Mouse (Mus musculus) spleen, postnatal 36 days (tissue): ENCODE data around the gene Malrd1.
"Not testable (repeated sequence)": the region's sequence is repeated elsewhere in the genome, so short reads cannot be mapped to it uniquely, and the experiment has no call there.

Experiments used
- DNase-seq, 2 experiments: peaks; one replicate each; pipeline ENCODE4 v3.0.0; 2022; ENCODE audit warnings: low spot score in 2 of 2, mixed read lengths in 1 of 2

Malrd1 gene

DNA sequence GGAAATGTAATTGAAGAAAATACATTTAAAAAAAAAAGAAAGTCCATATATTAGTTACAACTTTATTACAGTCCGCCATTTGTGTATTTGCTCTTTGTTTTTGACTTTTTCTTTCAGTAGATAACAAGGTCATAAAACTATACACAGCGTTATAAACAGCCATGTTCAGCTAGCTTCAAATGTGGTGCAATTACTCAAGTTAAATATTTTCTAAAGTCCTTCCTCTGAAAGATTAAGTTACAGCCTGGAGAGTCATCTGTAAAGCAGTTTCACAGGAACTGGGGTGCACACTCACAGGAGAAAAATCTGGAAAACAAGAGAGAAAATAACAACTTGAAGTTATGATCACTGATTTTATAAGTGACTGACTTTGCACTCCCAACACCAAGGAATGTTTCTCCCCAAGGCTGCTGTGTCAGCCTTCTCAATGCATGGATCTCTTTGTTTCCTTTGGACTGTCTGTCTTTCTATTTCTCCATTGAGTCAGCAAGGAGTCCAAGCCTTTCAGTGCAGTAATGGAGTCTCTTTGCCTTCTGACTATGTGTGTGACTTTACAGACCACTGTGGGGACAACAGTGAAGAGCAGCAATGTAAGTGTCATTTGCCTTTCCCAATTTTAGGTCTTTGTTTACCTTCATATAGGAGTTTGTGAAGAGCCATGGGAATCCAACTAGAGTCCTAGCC lies at the start of gene Malrd1:
Gene Malrd1, plus strand, starts transcription at position 239 of the 684 bp plus-strand sequence.
- no peak for DNase-seq

DNA sequence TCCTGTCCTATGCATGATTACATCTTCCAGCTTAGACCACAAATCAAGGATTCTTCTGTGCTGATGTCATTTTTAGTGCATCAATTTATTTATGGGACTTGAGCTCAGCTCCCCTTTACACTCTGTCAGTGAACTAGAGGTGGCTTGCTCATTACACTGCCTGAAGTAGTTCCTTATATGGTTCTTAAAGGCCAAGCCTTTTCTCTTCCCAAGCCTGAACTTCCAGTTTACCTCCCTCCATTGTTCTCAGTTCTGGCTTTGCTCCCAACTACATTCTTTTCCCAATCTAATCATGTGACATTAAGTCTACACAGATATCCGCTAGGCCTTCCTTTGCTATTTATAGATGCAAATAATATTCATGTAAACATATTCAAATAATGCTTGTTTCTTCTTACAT lies 12.4 kb downstream of the Malrd1 start:
- no peak for DNase-seq

DNA sequence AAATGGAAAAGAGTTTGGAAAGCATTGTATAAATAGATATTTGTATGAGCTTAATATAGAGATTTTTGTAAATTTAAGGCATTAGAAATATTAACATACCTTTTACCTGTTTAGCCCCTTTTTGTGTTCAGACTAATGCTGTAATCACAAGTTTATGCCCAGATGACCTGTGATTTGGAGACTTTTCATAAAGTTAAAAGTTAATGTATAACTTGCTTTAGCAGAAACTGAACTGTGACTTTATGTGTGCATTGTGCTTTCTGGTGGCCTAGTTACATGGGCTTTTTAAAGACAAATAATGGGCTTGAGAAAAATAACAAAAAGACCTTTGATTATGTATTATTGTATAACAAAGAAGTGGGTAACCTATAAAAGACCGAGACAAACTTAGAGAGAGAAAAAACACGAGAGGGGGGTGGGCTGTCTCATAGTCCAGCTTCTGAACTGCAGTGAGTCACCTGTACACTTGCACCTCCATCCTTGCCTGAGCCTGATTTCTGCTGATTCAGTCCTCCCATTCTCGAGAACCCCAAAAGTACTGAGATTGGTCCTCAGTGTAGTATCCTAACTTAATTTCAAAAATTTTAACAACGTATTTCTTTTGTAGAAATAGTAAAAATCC lies 87.2 kb downstream of the Malrd1 start:
- no peak for DNase-seq

DNA sequence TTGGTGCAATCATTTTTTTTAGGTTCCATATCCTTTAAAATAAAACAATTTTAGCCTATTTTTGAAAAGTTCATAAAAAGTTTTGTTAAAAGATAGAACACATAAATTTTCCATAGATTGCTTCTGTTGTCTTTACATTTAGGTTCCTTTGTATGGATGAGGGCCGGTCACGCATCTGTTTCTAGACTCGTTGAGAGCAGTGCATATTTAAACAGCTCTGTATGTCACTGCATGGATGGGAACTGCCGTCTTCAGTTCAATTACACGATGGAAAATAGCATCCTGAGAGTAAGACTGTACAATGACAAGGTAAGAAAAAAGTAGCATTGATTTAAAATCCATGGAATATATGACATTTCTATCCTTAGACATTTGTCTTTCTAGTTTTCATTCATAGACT lies 87.7 kb downstream of the Malrd1 start:
- DNase-seq = no peak

- DNase-seq = no peak
These were observed 109.5 kb downstream of the Malrd1 start for GRCm38 (mm10) chr2:15635761-15636160.

DNA sequence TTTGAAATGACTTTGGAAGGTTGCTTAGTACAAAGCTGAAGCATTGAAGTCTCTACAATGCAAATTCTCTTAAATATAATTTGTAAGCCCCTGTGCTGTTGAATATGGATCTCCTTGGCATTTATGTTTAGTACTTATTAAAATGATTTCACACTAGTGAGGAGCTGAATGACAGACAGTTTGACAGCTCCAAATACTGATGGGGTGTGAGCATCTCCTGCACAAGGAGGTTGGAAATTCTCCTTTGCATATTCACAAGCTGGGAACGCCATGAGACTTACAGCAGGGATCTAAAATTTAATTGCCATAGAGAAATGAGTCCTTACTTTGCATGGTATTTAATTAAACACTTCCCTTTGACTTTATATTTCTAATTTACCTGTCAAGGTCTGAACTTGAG lies 117.6 kb downstream of the Malrd1 start:
- DNase-seq = no peak

- no peak for DNase-seq
These were observed 130.1 kb downstream of the Malrd1 start for GRCm38 (mm10) chr2:15656388-15656787.

DNA sequence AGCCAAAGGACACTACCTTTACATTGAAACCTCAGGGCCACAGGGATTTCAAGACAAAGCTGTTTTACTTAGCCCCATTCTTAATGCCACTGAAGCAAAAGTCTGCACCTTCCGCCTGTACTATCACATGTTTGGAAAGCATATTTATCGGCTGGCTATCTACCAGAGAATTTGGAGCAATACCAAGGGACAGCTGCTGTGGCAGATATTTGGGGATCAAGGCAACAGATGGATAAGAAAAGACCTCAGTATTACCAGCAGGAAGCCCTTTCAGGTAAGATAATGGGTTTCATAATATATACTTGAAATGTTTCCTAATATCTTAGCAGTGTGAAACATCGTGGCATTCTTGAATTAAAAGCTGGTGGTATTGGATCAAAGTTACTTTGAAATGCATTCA lies 176.7 kb downstream of the Malrd1 start:
- DNase-seq = no peak

DNA sequence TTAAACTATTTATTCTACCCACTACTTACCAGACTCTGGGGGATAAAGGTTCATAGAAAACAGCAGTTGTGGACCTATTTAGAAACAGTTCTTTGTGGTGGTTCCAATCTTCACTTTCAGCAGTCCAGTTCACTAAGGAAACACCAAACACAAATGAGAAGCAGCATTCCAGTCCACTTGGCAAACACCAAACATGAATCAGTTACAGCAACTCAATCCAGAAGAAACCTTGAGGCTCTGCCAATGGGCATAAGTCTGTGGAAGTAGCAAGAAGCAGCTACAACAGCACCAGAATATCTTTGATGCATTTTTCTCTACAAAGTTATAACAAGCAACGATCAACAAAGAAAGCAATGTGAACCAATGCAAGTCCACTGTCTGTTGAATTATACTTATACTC lies 214.7 kb downstream of the Malrd1 start:
- no peak for DNase-seq

- DNase-seq = no peak
These were observed 218.9 kb downstream of the Malrd1 start for GRCm38 (mm10) chr2:15744979-15745688.

DNA sequence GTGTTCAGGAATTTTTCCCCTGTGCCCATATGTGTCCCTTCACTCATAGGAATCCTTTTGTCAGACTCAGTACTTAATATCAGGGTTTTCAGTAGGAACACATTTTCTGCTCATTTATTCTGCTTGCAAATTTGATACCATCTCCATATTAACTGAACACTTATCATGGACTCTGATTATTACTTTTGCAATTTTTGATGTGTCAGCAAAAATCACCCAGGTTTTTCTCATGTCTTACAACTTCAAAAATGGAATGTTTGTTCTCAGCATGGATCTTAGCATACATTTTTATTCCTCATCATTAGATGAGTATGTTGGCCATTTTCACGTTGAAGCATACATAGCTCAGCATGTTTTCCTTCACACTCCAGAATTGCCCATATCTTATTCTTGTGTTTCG lies 258.5 kb downstream of the Malrd1 start:
- DNase-seq = no peak

DNA sequence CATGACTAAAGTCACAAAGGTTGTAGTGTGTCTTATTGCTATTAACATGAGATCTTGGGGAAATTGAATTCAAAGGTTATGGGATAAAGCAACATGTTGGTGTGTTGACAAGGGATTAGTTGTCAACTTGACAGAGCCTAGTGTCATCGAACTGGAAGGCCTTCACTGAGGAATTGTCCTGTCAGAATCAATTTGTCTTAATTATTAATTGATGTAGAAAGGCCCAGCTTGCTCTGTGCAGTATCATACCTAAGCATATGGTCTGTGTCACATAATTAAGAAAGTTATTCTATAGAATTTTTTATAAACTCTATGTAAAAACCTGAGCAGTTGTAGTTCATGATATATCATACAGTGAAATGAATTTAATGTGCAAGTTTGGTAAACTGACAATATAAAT lies 289.4 kb downstream of the Malrd1 start:
- DNase-seq = no peak

- no peak for DNase-seq
These were observed 343.1 kb downstream of the Malrd1 start for GRCm38 (mm10) chr2:15869380-15869779.

DNA sequence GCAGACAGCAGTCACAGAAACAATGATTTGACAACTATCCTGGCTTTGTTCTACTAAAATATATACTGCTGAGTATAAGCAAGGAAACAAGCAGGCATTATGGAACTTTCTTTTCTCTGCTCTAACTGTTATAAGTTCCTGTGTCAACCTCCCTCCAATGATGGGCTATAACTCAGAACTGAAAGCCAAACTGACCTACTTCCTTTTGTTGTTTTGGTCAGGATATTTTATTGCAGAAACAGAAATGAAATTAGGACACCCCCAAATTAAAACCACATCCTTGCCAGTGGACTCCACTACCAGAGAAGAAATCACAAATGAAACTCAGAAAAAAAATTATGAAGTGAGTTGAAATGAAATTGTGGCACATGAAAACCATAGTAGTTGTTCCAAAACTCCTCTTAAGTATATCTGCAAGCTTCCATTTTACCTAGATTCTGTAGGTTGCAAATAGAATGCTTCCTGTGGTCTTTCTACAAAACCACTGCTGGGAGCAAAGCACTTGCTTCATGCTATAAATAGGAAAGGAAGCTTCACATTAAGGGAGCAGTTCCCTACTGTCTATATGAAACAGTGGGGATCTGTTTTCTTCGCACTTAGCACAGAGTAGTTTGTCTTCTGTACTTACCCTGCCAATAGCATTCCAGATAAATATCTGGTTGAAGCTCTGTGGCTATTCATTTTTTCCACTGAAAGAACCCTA lies 367.3 kb downstream of the Malrd1 start:
- no peak for DNase-seq

- DNase-seq = no peak
These were observed 399.2 kb downstream of the Malrd1 start for GRCm38 (mm10) chr2:15925432-15925831.

GRCm38 (mm10) chr2:15926041-15926440 lies 399.8 kb downstream of the Malrd1 start:
- DNase-seq = no peak

DNA sequence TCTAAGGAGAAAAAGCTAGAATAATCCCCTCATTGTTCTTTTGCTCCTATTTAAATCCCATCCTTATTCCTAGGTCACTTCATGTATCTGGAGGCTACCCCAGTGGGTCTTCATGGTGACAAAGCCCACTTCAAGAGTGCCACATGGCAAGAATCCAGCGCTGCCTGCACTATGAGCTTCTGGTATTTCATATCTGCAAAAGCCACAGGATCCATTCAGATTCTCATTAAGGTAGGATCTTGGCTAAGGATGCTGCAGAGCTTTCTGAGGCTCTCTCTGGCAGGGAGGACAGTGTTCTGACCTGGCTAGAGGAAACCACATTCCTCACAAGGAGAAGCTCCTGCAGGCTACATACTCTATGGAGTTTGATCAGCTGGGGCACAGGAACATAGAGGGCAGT lies 405.2 kb downstream of the Malrd1 start:
- no peak for DNase-seq

- no peak for DNase-seq
These were observed 405.6 kb downstream of the Malrd1 start for GRCm38 (mm10) chr2:15931924-15932323.

DNA sequence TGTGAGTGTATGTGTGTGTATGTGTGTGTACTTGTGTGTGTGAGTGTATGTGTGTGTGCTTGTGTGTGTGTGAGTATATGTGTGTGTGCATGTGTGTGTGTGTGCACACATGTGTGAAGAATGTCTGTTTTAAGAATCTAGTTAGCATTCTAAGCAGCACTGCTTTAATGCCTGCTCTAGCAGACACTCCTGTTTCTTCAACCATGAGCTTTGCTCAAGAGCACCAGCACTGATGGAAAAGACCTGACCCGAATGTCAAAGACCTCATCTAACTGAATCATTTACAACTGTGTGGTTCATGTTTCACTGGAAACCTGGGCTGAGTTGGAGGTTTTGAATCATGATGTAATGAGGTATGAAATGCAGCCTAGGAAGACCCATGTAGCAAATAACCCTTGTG lies 406.1 kb downstream of the Malrd1 start:
- DNase-seq = no peak

- no peak for DNase-seq
These were observed 476.6 kb downstream of the Malrd1 start for GRCm38 (mm10) chr2:16002925-16003324.

- not testable (repeated sequence) for DNase-seq
These were observed 490.8 kb downstream of the Malrd1 start for GRCm38 (mm10) chr2:16017046-16017445.

DNA sequence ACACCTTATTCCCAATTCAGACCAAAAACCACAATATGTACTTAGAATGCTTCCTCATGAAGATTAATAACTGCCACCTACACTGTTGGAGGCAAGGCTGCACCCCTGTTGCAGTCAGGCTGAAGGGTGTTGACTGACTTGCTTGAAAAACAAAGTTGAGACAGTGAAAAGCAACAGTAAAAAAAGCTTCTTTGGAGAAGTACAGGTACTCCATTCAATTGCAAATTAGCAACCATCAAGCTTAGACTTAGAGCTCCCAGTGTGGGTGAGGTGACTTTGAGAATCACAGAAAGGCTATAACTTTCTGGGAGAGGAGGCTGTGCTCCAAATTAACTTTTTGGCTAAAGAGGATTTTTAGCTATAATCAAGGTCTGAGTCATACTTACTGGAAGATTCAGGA lies 491.4 kb downstream of the Malrd1 start:
- not testable (repeated sequence) for DNase-seq
